Mouse (Mus musculus) forebrain, embryonic 14.5 days (tissue): ENCODE results near the gene Lmntd1. TPM values are rescaled to one million over a fixed set of nuclear protein-coding genes. Genes with fewer than 3 reads are reported as not detected.

Experiments
- ATAC-seq: fragments of 200-750 bp; cut with Nextera tagmentation; 2 replicates; pipeline ENCODE4 v1.8.0; 2017; ENCODE audit warnings: mild to moderate bottlenecking, moderate library complexity
- DNase-seq: peaks from one replicate; pipeline ENCODE4 v3.0.0-alpha.2; 2015; ENCODE audit warnings: low spot score
- H3K27ac ChIP-seq: fragments of 300-500 bp; sonication (generic); 2 replicates; pipeline ENCODE4 v1.5.1; 2014; ENCODE audit warnings: low read depth, mild to moderate bottlenecking, control low read depth, low read length, moderate library complexity
- H3K27me3 ChIP-seq: fragments of 300-500 bp; sonication (generic); replicated peaks from 2 replicates; pipeline ENCODE4 v1.6.1; 2014; ENCODE audit warnings: low read length, control low read depth, mixed read lengths; ENCODE audit not compliant: control insufficient read depth, insufficient read depth
- H3K36me3 ChIP-seq: fragments of 300-500 bp; sonication (generic); 2 replicates; pipeline ENCODE4 v1.6.1; 2014; ENCODE audit warnings: low read length, control low read depth; ENCODE audit not compliant: control insufficient read depth, insufficient read depth
- H3K4me1 ChIP-seq: fragments of 300-500 bp; sonication (generic); 2 replicates; pipeline ENCODE4 v1.6.1; 2014; ENCODE audit warnings: antibody characterized with exemption, low read length, control low read depth; ENCODE audit not compliant: control insufficient read depth, insufficient read depth
- H3K4me2 ChIP-seq: fragments of 300-500 bp; sonication (generic); 2 replicates; pipeline ENCODE4 v1.6.1; 2014; ENCODE audit warnings: mild to moderate bottlenecking, control low read depth, low read length
- H3K4me3 ChIP-seq: fragments of 300-500 bp; sonication (generic); 2 replicates; pipeline ENCODE4 v1.5.1; 2014; ENCODE audit warnings: low read depth, low read length, control low read depth
- H3K9ac ChIP-seq: fragments of 300-500 bp; sonication (generic); 2 replicates; pipeline ENCODE4 v1.6.1; 2014; ENCODE audit warnings: mild to moderate bottlenecking, low read length, control low read depth, moderate library complexity
- H3K9me3 ChIP-seq: fragments of 300-500 bp; sonication (generic); replicated peaks from 2 replicates; pipeline ENCODE4 v1.6.1; 2016; ENCODE audit warnings: low read length, control low read depth, mixed read lengths; ENCODE audit not compliant: control insufficient read depth
- WGBS: fragments of 180-500 bp; shearing (Covaris S2); extraction: QIAGEN DNeasy Blood & Tissue Kit; methylation state at CpG from one replicate; pipeline ENCODE4 v1.1.7; 2014; 5-methylcytosine and 5-hydroxymethylcytosine counted together
- polyA plus RNA-seq: library from polyadenylated mRNA; unstranded; fragments of >200 nt; fragmentation: Nextera tagmentation; extraction: Ambion mirVana; gene quantifications from 2 replicates; pipeline ENCODE4 v1.2.1, GENCODE M21; 2014

The Lmntd1 gene
- polyA plus RNA-seq, 1 experiment from 2014 or later, result 0.93 TPM

DNA sequence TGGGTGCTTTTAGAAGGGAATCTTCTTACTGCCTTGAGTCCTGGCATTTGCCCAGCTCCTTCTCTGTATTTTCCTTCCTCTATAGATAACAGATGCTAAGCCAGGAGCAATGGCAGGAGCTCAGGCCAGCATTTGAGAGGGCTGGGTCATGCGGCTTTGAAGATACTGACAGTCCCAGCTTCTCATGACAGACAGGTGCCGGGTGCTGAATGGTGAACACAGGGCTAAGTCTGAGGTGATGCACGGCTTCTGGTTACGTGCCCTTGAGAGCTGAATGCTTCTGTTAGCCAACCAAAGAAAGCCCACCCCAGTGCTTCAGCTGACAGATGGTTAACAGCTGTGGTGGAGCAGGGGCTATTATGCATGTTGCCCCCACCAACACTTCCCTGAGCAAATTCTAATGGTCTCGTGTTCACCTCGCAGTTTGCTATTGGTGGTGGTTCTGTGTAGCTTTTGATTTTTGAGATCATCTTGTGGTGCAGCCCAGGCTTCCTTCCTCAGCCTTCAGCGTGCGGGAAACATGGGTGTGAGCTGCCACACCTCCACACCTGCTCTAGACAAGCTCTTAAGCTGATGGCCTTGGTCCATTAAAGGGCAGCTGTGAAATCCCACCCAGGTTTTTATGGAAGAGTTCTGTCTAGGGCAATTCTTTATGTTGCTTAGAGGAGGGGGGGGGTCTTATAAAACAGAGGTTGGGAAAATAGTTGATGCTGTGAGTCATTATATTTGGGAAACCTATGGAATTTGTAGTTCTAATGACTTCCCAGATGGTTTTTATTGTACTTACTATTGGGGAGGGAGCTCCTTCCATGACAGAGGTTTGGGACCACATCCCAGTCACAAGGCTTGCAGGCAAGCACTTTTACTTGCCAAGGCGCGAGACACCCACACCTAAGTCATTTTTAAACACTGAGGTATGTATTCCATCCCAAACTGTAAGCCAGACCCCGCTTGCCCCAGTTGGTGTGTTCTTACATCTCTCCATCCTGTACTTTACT lies 181.1 kb downstream of the Lmntd1 start:
- 68% methylated on average over 11 of the region's 11 CpGs for WGBS
- Histone ChIP-seq H3K9ac (no peak overlapping the region), H3K4me2 (no peak overlapping the region), H3K27ac (peak overlapping the region; percentile 52), H3K4me3 (no peak overlapping the region), H3K36me3 (no peaks in the 10 kb centered on the region), H3K27me3 (no peaks in the 10 kb centered on the region), H3K4me1 (peaks cover 3% of the 10 kb centered on the region; the same call in 1 of the 2 replicates), H3K9me3 (no peaks in the 10 kb centered on the region)
- ATAC-seq (peak; percentile 84), DNase-seq (peak; percentile 58)

- Histone ChIP-seq H3K27ac (no peak overlapping the region), H3K4me2 (no peak overlapping the region), H3K27me3 (no peaks in the 10 kb centered on the region), H3K4me3 (no peak overlapping the region), H3K9ac (no peak overlapping the region), H3K4me1 (peaks cover 3% of the 10 kb centered on the region; the same call in 1 of the 2 replicates), H3K9me3 (no peaks in the 10 kb centered on the region), H3K36me3 (no peaks in the 10 kb centered on the region)
- DNase-seq (no peak), ATAC-seq (no peak)
- WGBS, result 84% methylated on average over 14 of the region's 14 CpGs
Measured at GRCm38 (mm10) chr6:145431747-145432146, 182.4 kb downstream of the Lmntd1 start.

DNA sequence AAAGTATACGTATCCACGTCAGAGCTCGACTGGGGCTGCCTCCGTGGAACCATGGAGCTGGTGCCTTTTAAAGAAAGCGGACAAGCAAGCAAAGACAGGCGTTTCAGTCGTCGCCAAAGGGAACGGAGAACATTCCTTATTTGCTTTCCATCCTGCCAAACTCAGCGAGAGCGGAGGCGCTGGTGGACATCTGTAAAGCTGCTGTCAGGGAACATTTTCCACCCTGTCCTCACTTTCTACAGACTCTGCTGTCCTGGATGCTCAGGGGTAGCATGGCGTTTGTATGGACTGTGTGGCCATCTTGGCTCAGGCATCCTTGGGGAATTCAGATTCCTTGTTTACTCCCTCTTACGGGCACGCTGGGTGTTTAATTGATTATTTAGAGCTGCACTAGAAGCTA lies 186.7 kb downstream of the Lmntd1 start:
- Histone ChIP-seq H3K27ac (no peak overlapping the region), H3K9me3 (no peaks in the 10 kb centered on the region), H3K9ac (no peak overlapping the region), H3K4me2 (no peak overlapping the region), H3K4me1 (no peaks in the 10 kb centered on the region), H3K36me3 (no peaks in the 10 kb centered on the region), H3K4me3 (no peak overlapping the region), H3K27me3 (no peaks in the 10 kb centered on the region)
- WGBS, result 86% methylated on average over 15 of the region's 15 CpGs
- ATAC-seq, result no peak
- DNase-seq, result no peak

GRCm38 (mm10) chr6:145426501-145426900 lies 187.6 kb downstream of the Lmntd1 start:
- no peak for DNase-seq
- Histone ChIP-seq H3K27me3 (no peaks in the 10 kb centered on the region), H3K9me3 (no peaks in the 10 kb centered on the region), H3K36me3 (no peaks in the 10 kb centered on the region), H3K4me1 (no peaks in the 10 kb centered on the region), H3K4me2 (no peak overlapping the region), H3K9ac (no peak overlapping the region), H3K27ac (no peak overlapping the region), H3K4me3 (no peak overlapping the region)
- WGBS, result 80% methylated on average over 10 of the region's 10 CpGs
- no peak for ATAC-seq

GRCm38 (mm10) chr6:145424156-145424555 lies 190.0 kb downstream of the Lmntd1 start:
- no peaks in the 10 kb centered on the region for H3K36me3 ChIP-seq
- H3K4me3 ChIP-seq, result no peak overlapping the region
- no peak overlapping the region for H3K27ac ChIP-seq
- H3K4me2 ChIP-seq, result no peak overlapping the region
- H3K4me1 ChIP-seq, result no peaks in the 10 kb centered on the region
- no peak overlapping the region for H3K9ac ChIP-seq
- DNase-seq (no peak), ATAC-seq (no peak)
- WGBS, result 70% methylated on average over 1 of the region's 1 CpGs
- no peaks in the 10 kb centered on the region for H3K9me3 ChIP-seq
- no peaks in the 10 kb centered on the region for H3K27me3 ChIP-seq

DNA sequence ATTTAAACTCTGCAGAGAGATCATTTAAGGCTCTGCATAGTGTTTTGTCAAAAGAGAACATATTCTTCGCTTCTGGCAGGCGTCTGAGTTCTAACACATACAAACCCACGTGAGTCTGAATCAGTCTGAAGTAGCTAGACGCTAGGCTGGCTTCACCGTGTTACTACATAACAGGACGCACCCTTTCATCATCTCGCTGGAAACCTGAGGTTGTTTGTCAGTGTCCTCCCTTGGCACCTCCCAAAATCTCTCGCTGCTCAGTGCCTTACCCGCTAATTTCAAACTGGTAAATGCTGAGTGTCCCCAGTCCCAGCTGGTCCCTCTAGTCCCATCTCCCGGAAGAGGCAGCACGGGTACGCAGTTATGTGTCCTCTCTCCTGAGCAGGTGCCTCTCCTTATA lies 190.6 kb downstream of the Lmntd1 start:
- Histone ChIP-seq H3K27me3 (no peaks in the 10 kb centered on the region), H3K4me1 (no peaks in the 10 kb centered on the region), H3K9ac (no peak overlapping the region), H3K9me3 (no peaks in the 10 kb centered on the region), H3K27ac (no peak overlapping the region), H3K36me3 (no peaks in the 10 kb centered on the region), H3K4me2 (no peak overlapping the region), H3K4me3 (no peak overlapping the region)
- DNase-seq (no peak), ATAC-seq (no peak)
- WGBS, result 85% methylated on average over 12 of the region's 12 CpGs

GRCm38 (mm10) chr6:145421666-145422065 lies 192.5 kb downstream of the Lmntd1 start:
- no peak overlapping the region for H3K4me2 ChIP-seq
- H3K27me3 ChIP-seq, result no peaks in the 10 kb centered on the region
- no peak overlapping the region for H3K9ac ChIP-seq
- no peak for DNase-seq
- no peak for ATAC-seq
- H3K36me3 ChIP-seq, result no peaks in the 10 kb centered on the region
- H3K4me3 ChIP-seq, result no peak overlapping the region
- H3K27ac ChIP-seq, result no peak overlapping the region
- 87% methylated on average over 9 of the region's 9 CpGs for WGBS
- no peaks in the 10 kb centered on the region for H3K9me3 ChIP-seq
- H3K4me1 ChIP-seq, result no peaks in the 10 kb centered on the region

DNA sequence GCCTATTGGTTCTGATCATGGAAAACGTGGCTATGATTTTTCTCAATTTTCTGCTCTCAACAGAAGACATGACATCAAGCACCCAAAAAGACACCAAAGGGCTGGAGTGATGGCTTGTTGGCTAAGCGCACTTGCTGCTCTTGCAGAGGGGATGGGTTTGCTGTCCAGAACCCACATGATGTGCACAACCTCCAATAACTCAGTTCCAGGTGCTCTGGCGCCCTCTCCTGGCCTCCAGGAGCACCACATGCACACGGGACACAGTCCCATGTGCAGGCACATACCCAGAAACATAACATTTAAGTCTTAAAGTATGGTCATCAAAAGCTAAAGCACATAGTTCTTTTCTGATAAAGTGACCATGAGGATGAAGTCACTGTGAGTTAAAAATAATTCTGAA lies 193.7 kb downstream of the Lmntd1 start:
- Histone ChIP-seq H3K9ac (no peak overlapping the region), H3K9me3 (no peaks in the 10 kb centered on the region), H3K27ac (no peak overlapping the region), H3K4me2 (no peak overlapping the region), H3K4me1 (no peaks in the 10 kb centered on the region), H3K27me3 (no peaks in the 10 kb centered on the region), H3K36me3 (no peaks in the 10 kb centered on the region), H3K4me3 (no peak overlapping the region)
- 72% methylated on average over 4 of the region's 4 CpGs for WGBS
- DNase-seq (no peak), ATAC-seq (no peak)

DNA sequence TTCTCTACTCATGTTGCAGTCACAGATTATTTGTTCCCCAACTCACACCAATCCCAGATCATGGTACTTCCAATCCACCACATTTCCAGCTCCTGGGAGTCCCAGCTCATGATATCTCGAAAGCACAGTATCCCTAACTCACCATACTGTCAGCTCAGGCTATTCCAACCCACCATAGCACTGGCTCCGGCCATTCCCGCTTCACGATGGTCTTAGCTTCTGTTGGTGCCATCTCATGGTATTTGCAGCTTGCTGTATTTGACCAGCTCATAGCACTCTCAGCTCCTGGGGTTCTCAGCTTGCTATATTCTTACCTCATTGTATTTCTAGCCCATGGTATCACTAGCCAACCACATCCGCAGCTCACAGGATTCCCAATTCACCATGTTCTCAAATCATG lies 195.3 kb downstream of the Lmntd1 start:
- H3K4me2 ChIP-seq, result no peak overlapping the region
- no peak overlapping the region for H3K9ac ChIP-seq
- no peaks in the 10 kb centered on the region for H3K4me1 ChIP-seq
- no peak overlapping the region for H3K27ac ChIP-seq
- no peak overlapping the region for H3K4me3 ChIP-seq
- ATAC-seq (no peak), DNase-seq (no peak)
- H3K9me3 ChIP-seq, result no peaks in the 10 kb centered on the region
- WGBS, result 93% methylated on average over 5 of the region's 5 CpGs
- H3K27me3 ChIP-seq, result no peaks in the 10 kb centered on the region
- H3K36me3 ChIP-seq, result no peaks in the 10 kb centered on the region
